Mouse (Mus musculus): ENCODE results near the gene Unc13a.

Unc13a gene

GRCm38 (mm10) chr8:71586891-71587290, 84.7 kb downstream of the Unc13a start:
- DNase-seq (ENCODE audit: low spot score in 2 of 2) = no peak

DNA sequence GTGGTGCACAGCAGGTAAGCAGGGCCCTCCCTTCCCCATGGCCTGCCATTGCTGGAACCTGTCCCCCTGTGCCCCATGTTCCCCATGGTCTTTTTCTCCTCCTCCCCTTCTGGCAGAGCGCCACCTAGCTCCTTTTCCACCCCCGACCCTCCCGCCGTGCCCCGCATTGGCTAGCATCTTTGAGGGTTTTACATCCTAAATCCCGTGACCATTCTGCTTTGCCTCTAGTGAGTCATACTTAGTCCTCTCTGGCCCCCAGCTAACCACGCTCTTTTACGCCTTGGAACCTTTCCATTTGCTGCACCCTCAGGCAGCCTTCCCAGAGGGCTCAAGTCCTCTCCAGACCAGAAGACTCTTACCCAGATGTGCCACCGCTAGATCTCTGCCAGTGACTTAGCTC, 91.4 kb downstream of the Unc13a start:
- DNase-seq (ENCODE audit: low spot score in 2 of 2) = peak in 1 of 2 experiments; percentile 8

DNA sequence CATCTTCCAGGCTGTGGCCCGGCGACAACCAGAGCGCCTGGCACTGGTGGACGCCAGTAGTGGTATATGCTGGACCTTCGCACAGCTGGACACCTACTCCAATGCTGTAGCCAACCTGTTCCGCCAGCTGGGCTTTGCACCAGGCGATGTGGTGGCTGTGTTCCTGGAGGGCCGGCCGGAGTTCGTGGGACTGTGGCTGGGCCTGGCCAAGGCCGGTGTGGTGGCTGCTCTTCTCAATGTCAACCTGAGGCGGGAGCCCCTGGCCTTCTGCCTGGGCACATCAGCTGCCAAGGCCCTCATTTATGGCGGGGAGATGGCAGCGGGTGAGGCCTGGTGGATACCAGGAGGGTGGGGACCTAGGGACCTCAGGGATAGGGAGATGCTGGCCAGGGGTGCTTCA, 92.1 kb downstream of the Unc13a start:
- DNase-seq (ENCODE audit: low spot score in 2 of 2) = peak in 1 of 2 experiments; percentile 7

- no peak for DNase-seq (ENCODE audit: low spot score in 2 of 2)
Measured at GRCm38 (mm10) chr8:71579009-71579408, 92.5 kb downstream of the Unc13a start.

GRCm38 (mm10) chr8:71577856-71578387, 93.6 kb downstream of the Unc13a start:
- DNase-seq (ENCODE audit: low spot score in 2 of 2) = no peak

DNA sequence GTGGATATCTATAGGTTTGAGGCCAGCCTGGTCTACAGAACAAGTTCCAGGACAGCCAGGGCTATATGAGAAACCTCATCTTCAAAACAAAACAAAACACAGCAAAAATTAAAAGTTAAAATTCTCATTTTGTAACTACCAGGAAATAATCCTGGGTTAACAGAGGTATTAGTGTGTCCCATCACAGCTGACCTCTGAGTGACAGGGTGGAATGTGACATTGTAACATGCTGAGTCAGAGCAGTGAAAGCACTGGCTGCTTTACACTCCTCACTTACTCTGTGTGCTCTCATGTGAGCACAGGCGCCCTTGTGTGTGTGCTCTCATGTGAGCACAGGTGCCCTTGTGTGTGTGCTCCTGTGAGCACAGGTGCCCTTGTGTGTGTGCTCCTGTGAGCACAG, 96.5 kb downstream of the Unc13a start:
- DNase-seq (ENCODE audit: low spot score in 2 of 2) = no peak

DNA sequence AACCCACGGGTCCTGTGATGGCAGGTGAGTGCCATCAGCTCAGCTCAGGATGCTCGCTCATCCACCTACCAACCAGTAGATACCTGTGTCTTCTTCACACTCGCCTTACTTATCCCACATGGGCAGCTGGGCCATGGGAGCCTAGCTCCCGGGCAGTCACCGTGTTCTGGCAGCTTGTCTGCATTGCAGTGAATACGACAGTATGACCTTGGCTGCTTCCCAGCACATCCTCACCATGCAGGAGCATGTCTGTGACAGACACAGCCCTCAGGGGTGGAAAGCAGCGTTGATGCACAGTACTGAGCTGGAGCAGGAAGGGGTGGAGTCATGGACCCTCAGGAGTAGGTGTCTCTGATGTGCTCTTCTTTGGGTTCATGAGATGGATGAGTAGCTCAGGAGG, 97.1 kb downstream of the Unc13a start:
- no peak for DNase-seq (ENCODE audit: low spot score in 2 of 2)

Measured in frontal cortex, postnatal 14 days (tissue).